Mouse (Mus musculus): ENCODE measurements around the gene Tbc1d4. TPM values are rescaled to one million over a fixed set of nuclear protein-coding genes. Genes with fewer than 3 reads are reported as not detected.

Gene Tbc1d4
- total RNA-seq, 2 experiments from 2014 or later: 10.6 to 11.3 TPM

DNA sequence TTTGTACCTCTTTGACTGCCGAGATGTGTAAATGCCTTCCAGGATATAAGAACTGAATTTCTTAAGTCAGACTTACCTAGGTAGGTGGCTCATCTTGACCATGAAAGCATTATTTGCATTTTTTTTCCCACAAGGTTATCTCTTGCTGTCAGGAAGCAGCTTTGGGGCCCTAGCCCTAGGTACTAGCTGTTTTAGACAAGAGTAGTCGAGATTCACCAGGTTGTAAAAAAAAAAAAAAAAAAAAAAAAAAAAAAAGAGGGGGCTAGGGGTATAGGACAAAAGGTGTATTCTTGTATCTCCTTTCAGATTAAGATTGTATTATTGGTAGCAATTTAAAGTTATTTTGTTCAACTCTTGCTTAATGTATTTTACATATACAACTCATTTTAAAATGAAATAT, 21.6 kb upstream of the Tbc1d4 start:
- intact Hi-C loops (cut with DNase I): no loop called here
- H3K4me3 ChIP-seq: no peak overlapping the region
- H3K27ac ChIP-seq: no peak overlapping the region
- no peak for TF ChIP-seq CTCF (IDR thresholded peaks at IDR 0.05)
- DNase-seq (ENCODE audit: extremely low spot score in 1 of 2, low spot score in 2 of 2): no peak

DNA sequence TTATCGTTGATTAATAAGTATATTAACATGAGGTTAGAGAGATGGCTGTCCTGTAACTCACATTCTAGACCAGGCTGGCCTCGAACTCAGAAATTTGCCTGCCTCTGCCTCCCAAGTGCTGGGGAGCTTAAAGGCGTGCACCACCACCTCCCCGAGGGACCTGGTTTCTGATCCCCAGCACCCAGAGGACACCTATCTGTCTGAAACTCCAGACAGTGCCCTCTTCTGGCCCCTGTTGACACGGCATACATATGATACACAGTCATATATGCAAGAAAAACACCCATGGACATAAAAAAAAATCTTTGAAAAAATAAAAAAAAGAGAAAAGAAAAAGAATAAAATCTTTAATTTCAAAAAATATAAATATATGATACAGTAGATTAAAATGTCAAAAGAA, 8.7 kb upstream of the Tbc1d4 start:
- TF ChIP-seq CTCF (IDR thresholded peaks at IDR 0.05): no peak
- intact Hi-C loops (cut with DNase I): no loop called here

DNA sequence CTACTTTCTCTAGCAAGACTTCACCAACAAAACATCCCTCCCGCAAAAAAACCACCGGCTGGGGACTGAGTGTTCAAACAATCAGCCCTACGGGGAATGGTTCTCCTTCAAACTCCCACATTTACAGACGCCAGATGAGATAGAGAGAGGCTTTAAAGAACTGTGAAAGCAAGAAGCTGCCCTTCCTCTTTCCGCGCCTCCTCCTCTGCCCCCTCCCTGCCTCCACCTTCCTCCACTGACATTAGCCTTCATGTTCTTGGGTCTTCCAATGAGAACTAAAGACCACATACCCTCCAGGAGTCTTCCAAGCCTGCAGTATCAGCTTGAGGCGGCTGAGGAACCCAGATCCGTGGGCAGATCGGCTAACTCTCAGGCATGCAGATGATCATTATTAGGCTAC, 7.2 kb upstream of the Tbc1d4 start:
- no peak for TF ChIP-seq CTCF (IDR thresholded peaks at IDR 0.05)
- DNase-seq (ENCODE audit: extremely low spot score in 1 of 2, low spot score in 2 of 2): no peak
- H3K4me3 ChIP-seq: no peak overlapping the region
- intact Hi-C loops (cut with DNase I): no loop called here
- no peak overlapping the region for H3K27ac ChIP-seq

More for the DNA sequence above, 8.7 kb upstream of the Tbc1d4 start:
- no peak overlapping the region for H3K4me3 ChIP-seq
- no peak overlapping the region for H3K27ac ChIP-seq
- DNase-seq (ENCODE audit: extremely low spot score in 1 of 2, low spot score in 2 of 2): no peak

DNA sequence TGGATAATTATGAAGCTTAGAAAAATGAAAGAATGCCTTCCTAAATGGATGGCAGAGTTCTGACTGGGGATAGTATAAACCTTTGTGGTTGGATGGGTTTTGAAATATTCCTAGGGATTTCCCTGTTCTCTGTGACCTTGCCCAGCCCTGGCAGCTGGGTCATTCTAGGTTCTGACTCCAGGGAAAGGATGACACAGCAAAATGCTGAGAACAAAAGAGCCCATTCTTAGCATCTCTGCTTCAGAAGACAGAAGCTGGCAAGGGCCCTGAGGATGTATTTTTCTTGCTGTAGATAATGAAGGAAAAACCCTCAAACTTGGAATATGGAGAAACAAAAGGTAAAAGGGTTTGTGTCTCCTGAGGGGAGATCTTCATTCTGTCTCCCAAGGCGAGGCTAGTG, 4.2 kb upstream of the Tbc1d4 start:
- DNase-seq (ENCODE audit: extremely low spot score in 1 of 2, low spot score in 2 of 2): no peak
- no peak for TF ChIP-seq CTCF (IDR thresholded peaks at IDR 0.05)
- no peak overlapping the region for H3K4me3 ChIP-seq
- no peak overlapping the region for H3K27ac ChIP-seq
- intact Hi-C loops (cut with DNase I): no loop called here

DNA sequence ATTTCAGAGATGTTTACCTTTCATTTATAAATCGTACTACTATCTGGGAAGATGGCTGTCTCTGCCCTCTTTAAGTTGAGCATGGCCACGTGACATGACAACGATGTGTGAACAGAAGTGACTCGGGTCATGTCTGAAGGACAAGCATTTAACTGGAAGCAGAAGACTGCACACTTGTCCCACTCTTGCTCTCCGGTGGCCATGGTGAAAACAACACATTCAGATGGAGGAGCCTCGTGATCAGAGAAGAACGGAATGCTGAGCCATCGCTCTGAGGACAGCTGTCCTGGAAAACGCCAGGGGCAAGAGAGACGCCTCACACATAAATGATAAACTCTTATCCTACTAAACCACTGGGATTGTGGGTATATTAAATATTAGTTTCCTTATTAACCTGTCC, 1.7 kb upstream of the Tbc1d4 start:
- DNase-seq (ENCODE audit: extremely low spot score in 1 of 2, low spot score in 2 of 2): no peak
- intact Hi-C loops (cut with DNase I): no loop called here
- no peak for TF ChIP-seq CTCF (IDR thresholded peaks at IDR 0.05)
- H3K4me3 ChIP-seq: no peak overlapping the region
- H3K27ac ChIP-seq: no peak overlapping the region

DNA sequence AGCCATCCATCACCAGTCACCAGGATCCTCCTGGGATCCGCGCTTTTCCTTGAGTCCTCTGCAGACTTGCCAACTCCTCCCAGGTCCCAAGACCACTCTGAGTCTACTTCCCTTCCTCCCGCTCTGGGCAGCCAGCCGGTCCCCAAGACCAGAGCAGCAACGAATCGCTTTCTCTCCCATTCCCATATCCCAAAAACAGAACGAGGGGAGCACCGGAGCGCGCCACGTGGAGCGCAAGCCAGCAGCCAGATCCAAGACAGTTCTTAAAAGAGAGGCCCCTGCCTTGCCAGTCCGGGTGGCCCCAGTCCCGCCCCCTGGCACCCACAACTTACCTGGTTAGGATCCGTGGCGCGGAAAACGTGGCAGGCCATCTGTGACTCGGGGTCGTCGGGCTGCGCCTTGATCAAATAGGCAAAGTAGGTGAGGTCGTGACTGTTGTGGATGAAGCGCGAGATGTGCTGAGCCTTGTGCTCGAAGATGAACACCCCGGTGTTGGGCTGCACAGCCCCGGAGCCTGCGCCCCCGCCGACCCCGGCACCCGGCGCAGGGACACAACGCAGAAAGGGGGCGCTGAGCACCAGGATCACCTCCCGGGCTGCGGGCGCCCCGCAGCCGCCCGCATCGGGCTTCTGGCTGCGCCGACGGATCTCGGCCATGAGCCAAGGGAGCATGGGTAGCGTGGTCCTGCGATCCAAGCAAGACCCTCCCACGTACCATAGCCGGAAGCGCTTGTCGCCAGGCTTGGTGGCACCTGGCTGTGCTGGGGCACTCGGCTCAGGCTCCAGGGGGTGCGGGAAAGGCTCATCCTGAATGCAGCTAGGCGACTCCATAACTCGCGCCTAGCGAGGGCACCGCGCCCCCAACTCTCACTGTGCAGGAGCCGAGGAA, 1.1 kb downstream of the Tbc1d4 start:
- peak; percentile 17 to 19 for DNase-seq (ENCODE audit: extremely low spot score in 1 of 2, low spot score in 2 of 2)
- TF ChIP-seq CTCF (IDR thresholded peaks at IDR 0.05): no peak; the same call in 1 of the 2 replicates
- Histone ChIP-seq H3K4me3 (peak overlapping the region; percentile 77), H3K27ac (peak overlapping the region; percentile 70)
- intact Hi-C loops (cut with DNase I): loop anchor here (2.0 to 5.0 kb wide), 2 partner anchors 45 to 146 kb away; partner anchors contain the start of gene Uchl3

DNA sequence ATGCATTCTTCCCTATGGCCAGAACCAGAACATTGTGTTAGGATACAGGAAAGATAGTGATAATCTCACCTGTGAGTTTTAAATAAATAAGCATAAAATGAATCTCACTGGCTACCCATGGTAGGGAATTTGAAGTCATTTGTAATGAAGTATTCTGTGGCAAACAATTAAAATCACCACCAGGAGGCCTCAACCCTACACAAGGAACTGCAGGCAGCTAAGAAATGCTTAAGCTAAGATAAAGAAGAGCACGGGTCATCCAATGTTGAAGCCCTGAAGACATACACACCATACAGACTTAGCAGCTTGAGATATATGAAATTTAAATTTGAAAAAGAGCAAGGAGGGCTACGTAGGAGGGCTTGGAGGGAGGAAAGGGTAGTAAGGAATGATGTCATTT, 3.1 kb downstream of the Tbc1d4 start:
- no peak overlapping the region for H3K4me3 ChIP-seq
- H3K27ac ChIP-seq: no peak overlapping the region
- intact Hi-C loops (cut with DNase I): loop anchor here (5.0 kb wide), 1 partner anchor 144 kb away; no protein-coding TSS in a partner anchor
- TF ChIP-seq CTCF (IDR thresholded peaks at IDR 0.05): peak; percentile 25
- DNase-seq (ENCODE audit: extremely low spot score in 1 of 2, low spot score in 2 of 2): no peak

DNA sequence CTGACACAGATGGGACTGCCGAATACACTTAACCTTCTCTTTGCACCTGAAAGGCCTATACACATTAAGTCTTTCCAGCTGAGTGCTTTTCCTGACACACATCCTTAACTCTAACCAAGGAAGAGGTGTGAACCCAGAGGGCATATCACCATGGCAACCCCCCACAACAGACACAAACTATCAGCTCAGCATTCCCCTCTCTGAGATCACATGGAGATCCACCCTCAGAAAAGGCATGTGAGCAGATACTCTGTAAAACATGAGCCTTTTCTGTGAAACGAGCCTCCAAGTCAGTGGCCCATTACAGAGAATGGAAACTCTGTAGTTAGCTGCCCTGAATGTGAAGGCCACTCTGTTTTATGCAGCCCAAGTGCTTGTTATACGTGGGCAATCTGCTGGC, 6.1 kb downstream of the Tbc1d4 start:
- TF ChIP-seq CTCF (IDR thresholded peaks at IDR 0.05): no peak
- no peak for DNase-seq (ENCODE audit: extremely low spot score in 1 of 2, low spot score in 2 of 2)
- no peak overlapping the region for H3K27ac ChIP-seq
- H3K4me3 ChIP-seq: no peak overlapping the region
- intact Hi-C loops (cut with DNase I): no loop called here

DNA sequence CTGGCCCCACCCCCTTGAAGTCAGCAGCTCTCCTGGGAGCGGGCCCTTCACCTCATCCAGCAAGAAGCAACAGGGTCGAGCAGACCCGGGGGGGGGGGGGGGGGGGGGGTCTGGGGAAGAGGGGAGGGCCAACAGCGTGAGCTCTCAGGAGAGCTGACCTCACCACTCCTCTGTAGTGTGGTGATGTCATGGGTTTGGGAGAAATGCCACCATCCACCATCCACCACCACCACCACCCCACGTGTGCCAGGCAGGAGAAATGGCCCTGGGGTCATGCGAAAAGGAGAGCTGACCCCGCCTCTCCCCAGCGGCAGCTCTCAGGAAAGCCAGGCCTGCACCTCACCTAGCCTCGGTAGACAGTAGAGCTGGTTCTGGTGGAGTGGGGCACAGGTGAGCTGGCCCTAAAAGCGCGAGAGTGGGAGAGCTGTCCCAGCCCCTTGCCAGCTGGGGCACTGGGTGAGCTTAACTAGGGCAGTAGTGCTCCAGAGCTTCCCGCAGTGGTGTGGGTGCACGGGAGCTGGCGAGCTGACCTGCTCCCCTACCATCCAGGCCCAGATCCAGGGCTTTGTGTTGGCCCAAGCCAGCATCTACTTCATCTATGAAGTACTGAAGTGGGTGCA, 11.8 kb downstream of the Tbc1d4 start:
- no peak overlapping the region for H3K27ac ChIP-seq
- no peak overlapping the region for H3K4me3 ChIP-seq
- intact Hi-C loops (cut with DNase I): no loop called here
- TF ChIP-seq CTCF (IDR thresholded peaks at IDR 0.05): no peak
- no peak for DNase-seq (ENCODE audit: extremely low spot score in 1 of 2, low spot score in 2 of 2)

DNA sequence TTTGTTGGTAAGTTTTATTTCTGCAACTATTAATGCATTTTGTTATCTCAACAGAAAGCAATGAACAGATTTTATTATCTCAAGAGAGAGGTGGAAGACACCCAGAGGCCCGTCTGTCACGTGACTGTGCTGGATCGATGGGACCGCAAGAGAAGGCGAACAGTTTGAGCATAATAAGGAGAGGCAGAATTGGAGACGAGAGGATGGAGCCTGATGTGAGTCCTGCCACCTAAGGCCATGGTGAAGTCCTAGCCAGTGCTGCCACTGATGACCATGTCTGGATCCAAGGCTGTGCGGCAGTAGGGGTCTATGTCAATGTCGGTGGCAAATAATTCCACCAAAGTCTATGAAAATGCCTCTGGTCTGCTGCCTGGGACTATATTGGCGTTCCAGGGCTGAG, 12.3 kb downstream of the Tbc1d4 start:
- no peak overlapping the region for H3K4me3 ChIP-seq
- TF ChIP-seq CTCF (IDR thresholded peaks at IDR 0.05): no peak
- intact Hi-C loops (cut with DNase I): no loop called here
- no peak overlapping the region for H3K27ac ChIP-seq
- no peak for DNase-seq (ENCODE audit: extremely low spot score in 1 of 2, low spot score in 2 of 2)

DNA sequence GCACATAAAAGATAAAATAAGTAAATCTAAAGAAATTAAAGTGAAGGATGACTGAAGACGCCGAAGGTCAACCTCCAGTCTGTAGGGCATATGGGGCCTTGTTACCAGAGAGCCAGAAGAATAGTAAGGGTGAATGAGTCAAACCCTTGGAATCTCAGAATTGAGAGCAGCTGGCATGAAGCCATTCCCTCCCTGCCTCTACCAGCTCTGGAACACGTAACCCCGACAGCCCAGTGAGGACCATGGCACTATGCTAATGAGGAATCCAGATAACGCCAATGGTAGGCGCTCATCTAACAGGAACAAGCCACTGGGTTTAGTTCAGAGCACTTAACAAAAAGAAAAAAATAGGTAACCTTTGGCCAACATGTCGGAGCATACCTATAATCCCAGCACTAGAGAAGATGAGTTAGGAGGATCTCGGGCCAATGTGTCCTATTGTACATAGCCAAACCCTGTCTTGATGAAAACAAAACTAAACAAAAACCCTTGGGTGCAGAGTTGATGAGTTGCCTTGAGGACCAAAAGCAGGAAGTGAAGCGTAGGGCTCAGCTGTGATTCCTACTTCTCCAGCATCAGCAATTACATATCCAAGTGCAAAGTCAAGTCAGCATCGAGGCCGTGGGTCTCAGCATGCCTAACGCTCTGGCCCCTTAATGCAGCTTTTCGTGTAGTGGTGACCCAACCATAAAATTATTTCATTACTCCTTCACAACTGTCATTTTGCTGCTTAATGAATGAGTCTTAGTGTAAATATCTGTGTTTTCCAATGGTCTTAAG, 13.5 kb downstream of the Tbc1d4 start:
- intact Hi-C loops (cut with DNase I): no loop called here
- no peak overlapping the region for H3K27ac ChIP-seq
- DNase-seq (ENCODE audit: extremely low spot score in 1 of 2, low spot score in 2 of 2): no peak
- TF ChIP-seq CTCF (IDR thresholded peaks at IDR 0.05): no peak
- no peak overlapping the region for H3K4me3 ChIP-seq

DNA sequence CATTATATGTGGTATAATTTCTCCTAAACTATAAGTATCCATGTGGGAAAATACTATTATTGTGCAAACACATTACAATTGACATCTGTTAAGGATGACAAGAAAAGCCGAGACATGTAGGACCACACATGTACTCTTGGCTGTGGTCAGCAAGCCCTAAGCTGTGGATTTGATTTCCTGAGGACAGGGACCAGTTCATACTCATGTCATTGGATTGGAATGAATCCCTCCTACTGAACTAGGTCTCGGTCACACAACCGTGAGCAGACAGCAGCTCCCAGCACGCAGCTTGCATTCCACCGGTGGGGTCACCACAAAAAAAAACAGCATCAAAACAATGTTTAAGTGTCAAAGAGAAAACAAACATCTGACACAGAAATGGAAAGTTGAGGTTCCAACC, 15.0 kb downstream of the Tbc1d4 start:
- DNase-seq (ENCODE audit: extremely low spot score in 1 of 2, low spot score in 2 of 2): no peak
- H3K4me3 ChIP-seq: no peak overlapping the region
- TF ChIP-seq CTCF (IDR thresholded peaks at IDR 0.05): no peak
- intact Hi-C loops (cut with DNase I): no loop called here
- H3K27ac ChIP-seq: no peak overlapping the region
